Mouse (Mus musculus) liver, embryonic 13.5 days (tissue): ENCODE measurements at regions not wholly inside any gene's neighbourhood (a gene's known extent, or its start where the extent isn't known, plus 50 kb on each side); places are given as distances from the start of the nearest gene placed in this dataset.

Experiments used
- ATAC-seq: fragments of 200-750 bp; cut with Nextera tagmentation; 2 replicates; pipeline ENCODE4 v1.8.0; 2017; ENCODE audit warnings: low read depth, mild to moderate bottlenecking, moderate number of reproducible peaks, moderate library complexity
- DNase-seq: peaks from one replicate; pipeline ENCODE4 v3.0.0; 2022
- H3K27ac ChIP-seq: fragments of 300-500 bp; sonication (generic); 2 replicates; pipeline ENCODE4 v1.5.1; 2015; ENCODE audit warnings: moderate library complexity, mild to moderate bottlenecking, inconsistent platforms
- H3K27me3 ChIP-seq: fragments of 300-500 bp; sonication (generic); 2 replicates; pipeline ENCODE4 v1.6.1; 2015; ENCODE audit warnings: mild to moderate bottlenecking, inconsistent platforms
- H3K36me3 ChIP-seq: fragments of 300-500 bp; sonication (generic); 2 replicates; pipeline ENCODE4 v1.6.1; 2015; ENCODE audit warnings: mild to moderate bottlenecking, inconsistent platforms
- H3K4me1 ChIP-seq: fragments of 300-500 bp; sonication (generic); replicated peaks from 2 replicates; pipeline ENCODE4 v1.6.1; 2015; ENCODE audit warnings: inconsistent platforms
- H3K4me2 ChIP-seq: fragments of 300-500 bp; sonication (generic); 2 replicates; pipeline ENCODE4 v1.6.1; 2015; ENCODE audit warnings: inconsistent platforms, mild to moderate bottlenecking, moderate library complexity
- H3K4me3 ChIP-seq: fragments of 300-500 bp; sonication (generic); replicated peaks from 2 replicates; pipeline ENCODE4 v1.5.1; 2015; ENCODE audit warnings: mild to moderate bottlenecking, inconsistent platforms
- H3K9ac ChIP-seq: fragments of 300-500 bp; sonication (generic); 2 replicates; pipeline ENCODE4 v1.6.1; 2015; ENCODE audit warnings: mild to moderate bottlenecking, inconsistent platforms
- H3K9me3 ChIP-seq: fragments of 300-500 bp; sonication (generic); replicated peaks from 2 replicates; pipeline ENCODE4 v1.6.1; 2016; ENCODE audit warnings: inconsistent platforms
- WGBS: fragments of 180-500 bp; shearing (Covaris S2); methylation state at CpG from one replicate; pipeline ENCODE4 v1.1.7; 2015; ENCODE audit not compliant: insufficient replicate concordance; 5-methylcytosine and 5-hydroxymethylcytosine counted together

- no peak overlapping the region for H3K4me3 ChIP-seq
- H3K36me3 ChIP-seq, result no peaks in the 10 kb centered on the region
- no peak overlapping the region for H3K27ac ChIP-seq
- H3K27me3 ChIP-seq, result no peaks in the 10 kb centered on the region
- no peak overlapping the region for H3K4me2 ChIP-seq
- 38% methylated on average over 13 of the region's 13 CpGs for WGBS
- no peaks in the 10 kb centered on the region for H3K4me1 ChIP-seq
- ATAC-seq, result no peak
- H3K9me3 ChIP-seq, result 0 out of 2 replicates have a peak, but pooled peaks cover 3% of the 10 kb centered on the region
- H3K9ac ChIP-seq, result no peak overlapping the region
- DNase-seq, result no peak
Observed at GRCm38 (mm10) chr10:125798678-125799077, 167.3 kb upstream of the Lrig3 start.

DNA sequence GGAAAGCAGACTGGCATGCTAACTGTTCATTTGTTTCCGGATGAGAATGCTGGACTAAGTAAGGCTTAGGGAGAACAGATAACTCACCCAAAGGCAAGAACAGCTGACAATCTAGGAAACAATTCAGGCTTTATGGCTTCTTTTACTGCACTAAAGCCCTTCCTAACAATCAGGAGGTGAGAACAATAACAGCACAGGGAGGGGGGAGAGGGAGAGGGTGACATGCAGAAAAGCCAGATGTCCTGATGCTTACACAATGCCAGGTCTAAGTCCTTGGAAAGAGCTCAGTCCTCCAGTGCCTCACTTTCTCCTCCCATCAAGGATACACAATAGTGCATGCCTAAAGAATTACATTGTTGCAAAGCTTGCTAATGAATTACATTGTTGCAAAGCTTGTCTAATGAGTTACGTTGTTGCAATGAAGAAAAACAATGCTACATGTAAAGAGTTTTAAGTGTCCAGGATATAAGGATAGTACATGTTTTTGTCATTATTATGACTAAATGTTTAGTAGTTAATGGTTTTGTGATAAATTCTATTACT is 165.3 kb upstream of the Lrig3 start:
- H3K27me3 ChIP-seq, result no peaks in the 10 kb centered on the region
- no peak overlapping the region for H3K9ac ChIP-seq
- H3K4me1 ChIP-seq, result no peaks in the 10 kb centered on the region
- H3K36me3 ChIP-seq, result no peaks in the 10 kb centered on the region
- H3K4me3 ChIP-seq, result no peak overlapping the region
- H3K27ac ChIP-seq, result no peak overlapping the region
- no peaks in the 10 kb centered on the region for H3K9me3 ChIP-seq
- DNase-seq, result no peak
- no peak overlapping the region for H3K4me2 ChIP-seq
- WGBS, result 57% methylated on average over 2 of the region's 2 CpGs
- ATAC-seq, result no peak

DNA sequence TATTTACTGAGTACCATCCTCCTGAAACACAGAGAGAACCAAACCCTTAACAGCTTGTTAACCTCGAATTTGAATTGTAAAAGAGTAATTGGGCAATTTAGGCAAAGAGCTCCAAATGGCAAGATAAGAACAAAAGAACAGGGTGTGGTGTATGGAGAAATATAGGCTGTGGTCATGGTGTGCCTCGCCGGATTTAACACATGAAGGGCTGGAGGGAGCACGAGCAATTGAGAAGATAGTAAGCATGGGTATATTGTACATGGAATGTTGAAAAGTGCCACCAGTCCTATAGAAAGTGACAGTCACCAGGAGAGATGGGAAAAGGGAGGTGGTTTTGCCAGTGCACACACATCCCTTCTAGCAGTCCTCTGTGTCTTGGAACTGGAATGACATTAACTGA is 164.5 kb upstream of the Lrig3 start:
- no peak overlapping the region for H3K4me2 ChIP-seq
- WGBS, result 41% methylated on average over 4 of the region's 4 CpGs

GRCm38 (mm10) chr10:125802923-125803583 is 162.9 kb upstream of the Lrig3 start:
- ATAC-seq (no peak), DNase-seq (no peak)
- Histone ChIP-seq H3K36me3 (no peaks in the 10 kb centered on the region), H3K9me3 (no peaks in the 10 kb centered on the region), H3K4me1 (no peaks in the 10 kb centered on the region), H3K27me3 (no peaks in the 10 kb centered on the region), H3K4me2 (no peak overlapping the region), H3K27ac (no peak overlapping the region), H3K4me3 (no peak overlapping the region), H3K9ac (no peak overlapping the region)
- 79% methylated on average over 7 of the region's 7 CpGs for WGBS

More for the DNA sequence above, 164.5 kb upstream of the Lrig3 start:
- Histone ChIP-seq H3K4me1 (no peaks in the 10 kb centered on the region), H3K36me3 (no peaks in the 10 kb centered on the region), H3K27me3 (no peaks in the 10 kb centered on the region), H3K27ac (no peak overlapping the region), H3K9ac (no peak overlapping the region), H3K9me3 (no peaks in the 10 kb centered on the region), H3K4me3 (no peak overlapping the region)
- ATAC-seq (no peak), DNase-seq (no peak)

- H3K4me3 ChIP-seq, result no peak overlapping the region
- DNase-seq, result no peak
- H3K9me3 ChIP-seq, result no peaks in the 10 kb centered on the region
- no peaks in the 10 kb centered on the region for H3K36me3 ChIP-seq
- 78% methylated on average over 8 of the region's 8 CpGs for WGBS
- no peaks in the 10 kb centered on the region for H3K4me1 ChIP-seq
- ATAC-seq, result no peak
- H3K27me3 ChIP-seq, result no peaks in the 10 kb centered on the region
- H3K4me2 ChIP-seq, result no peak overlapping the region
- no peak overlapping the region for H3K9ac ChIP-seq
- H3K27ac ChIP-seq, result no peak overlapping the region
Observed at GRCm38 (mm10) chr10:125809763-125810361, 156.1 kb upstream of the Lrig3 start.

DNA sequence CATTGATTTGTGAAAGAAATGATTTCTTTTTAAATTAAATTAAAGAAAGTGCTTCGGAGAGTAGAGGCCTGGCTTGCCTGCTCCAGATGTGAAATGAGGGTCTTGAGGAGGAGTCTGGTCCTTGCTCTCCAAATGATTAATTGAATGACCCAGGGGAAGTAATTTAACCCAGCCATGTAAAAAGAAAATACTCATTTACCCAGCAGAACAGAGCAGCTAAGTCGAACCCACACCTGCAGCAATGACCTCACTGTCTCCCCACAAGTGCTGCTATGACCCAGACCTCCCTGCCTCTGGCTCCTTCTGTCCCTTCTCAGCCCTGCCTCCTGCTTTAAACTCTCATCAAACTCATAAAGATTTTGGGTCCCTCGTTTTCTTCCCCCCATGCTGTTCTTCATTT is 155.4 kb upstream of the Lrig3 start:
- H3K27ac ChIP-seq, result no peak overlapping the region
- DNase-seq, result no peak
- ATAC-seq, result no peak

DNA sequence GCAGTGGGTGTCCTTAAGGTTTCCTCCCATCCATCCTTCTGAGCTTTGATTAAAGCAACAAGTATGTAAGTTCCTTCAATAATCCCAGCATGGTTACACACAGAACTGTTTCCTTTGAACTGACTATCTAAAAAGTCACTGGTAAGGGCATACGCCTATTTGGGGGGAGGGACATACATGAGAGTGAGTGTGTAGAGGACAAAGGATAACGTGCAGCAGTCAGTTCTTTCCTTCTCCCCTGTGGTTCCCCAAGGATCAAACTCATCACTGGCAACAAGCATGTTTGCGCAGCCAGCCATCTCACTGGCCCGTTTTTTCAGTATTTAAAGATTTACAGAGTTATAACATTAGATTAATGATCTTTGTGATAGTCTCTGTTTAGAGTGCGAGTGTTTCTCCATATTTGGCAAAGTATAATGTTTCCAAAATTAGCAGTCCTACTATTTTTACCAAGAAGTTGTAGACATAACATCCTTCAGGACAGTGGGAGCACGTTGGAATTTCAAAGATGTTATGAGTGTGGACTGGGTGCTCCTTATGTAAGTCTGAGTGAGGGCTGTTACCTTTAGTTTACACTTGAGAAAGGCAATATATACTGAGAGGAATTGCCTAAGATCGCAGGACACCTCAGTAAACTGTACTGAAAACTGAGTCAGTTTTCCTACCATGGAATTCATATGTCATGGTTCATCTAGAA is 151.6 kb upstream of the Lrig3 start:
- ATAC-seq (no peak), DNase-seq (no peak)
- H3K4me1 ChIP-seq, result no peaks in the 10 kb centered on the region
- H3K36me3 ChIP-seq, result no peaks in the 10 kb centered on the region
- no peaks in the 10 kb centered on the region for H3K9me3 ChIP-seq
- 63% methylated on average over 7 of the region's 7 CpGs for WGBS
- H3K4me3 ChIP-seq, result no peak overlapping the region
- H3K27me3 ChIP-seq, result no peaks in the 10 kb centered on the region
- H3K27ac ChIP-seq, result no peak overlapping the region
- H3K4me2 ChIP-seq, result no peak overlapping the region
- H3K9ac ChIP-seq, result no peak overlapping the region

More for the DNA sequence above, 155.4 kb upstream of the Lrig3 start:
- no peaks in the 10 kb centered on the region for H3K27me3 ChIP-seq
- no peak overlapping the region for H3K4me3 ChIP-seq
- H3K9ac ChIP-seq, result no peak overlapping the region
- no peak overlapping the region for H3K4me2 ChIP-seq
- H3K4me1 ChIP-seq, result no peaks in the 10 kb centered on the region
- H3K36me3 ChIP-seq, result no peaks in the 10 kb centered on the region
- no peaks in the 10 kb centered on the region for H3K9me3 ChIP-seq
- WGBS, result 38% methylated on average over 3 of the region's 3 CpGs

DNA sequence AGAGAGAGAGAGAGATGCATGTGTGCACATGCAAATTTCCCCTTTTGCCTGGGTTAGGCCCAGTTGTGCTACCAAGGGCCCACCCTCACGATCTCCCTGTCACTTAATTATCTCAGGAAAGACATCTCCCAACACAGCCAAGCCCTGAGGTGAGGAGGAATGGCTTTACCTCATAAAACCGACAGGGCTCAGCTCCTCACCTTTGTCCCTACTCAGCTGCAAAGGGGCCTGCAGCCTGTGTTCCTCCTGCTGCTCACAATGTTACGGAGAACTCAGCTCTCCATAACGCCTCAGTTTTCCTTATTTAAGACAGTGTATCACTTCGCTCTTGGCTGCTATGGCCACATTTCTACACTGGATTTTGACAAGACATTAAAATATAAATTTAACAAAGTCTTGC is 133.8 kb upstream of the Lrig3 start:
- no peak for DNase-seq
- ATAC-seq, result no peak
- H3K4me3 ChIP-seq, result no peak overlapping the region
- no peak overlapping the region for H3K4me2 ChIP-seq
- 54% methylated on average over 5 of the region's 5 CpGs for WGBS
- H3K27me3 ChIP-seq, result no peaks in the 10 kb centered on the region
- H3K4me1 ChIP-seq, result no peaks in the 10 kb centered on the region
- no peak overlapping the region for H3K9ac ChIP-seq
- no peak overlapping the region for H3K27ac ChIP-seq
- H3K36me3 ChIP-seq, result no peaks in the 10 kb centered on the region
- H3K9me3 ChIP-seq, result no peaks in the 10 kb centered on the region; the same call in 1 of the 2 replicates

GRCm38 (mm10) chr10:125832764-125833163 is 133.2 kb upstream of the Lrig3 start:
- H3K27ac ChIP-seq, result no peak overlapping the region
- DNase-seq, result no peak
- WGBS, result 71% methylated on average over 7 of the region's 7 CpGs

DNA sequence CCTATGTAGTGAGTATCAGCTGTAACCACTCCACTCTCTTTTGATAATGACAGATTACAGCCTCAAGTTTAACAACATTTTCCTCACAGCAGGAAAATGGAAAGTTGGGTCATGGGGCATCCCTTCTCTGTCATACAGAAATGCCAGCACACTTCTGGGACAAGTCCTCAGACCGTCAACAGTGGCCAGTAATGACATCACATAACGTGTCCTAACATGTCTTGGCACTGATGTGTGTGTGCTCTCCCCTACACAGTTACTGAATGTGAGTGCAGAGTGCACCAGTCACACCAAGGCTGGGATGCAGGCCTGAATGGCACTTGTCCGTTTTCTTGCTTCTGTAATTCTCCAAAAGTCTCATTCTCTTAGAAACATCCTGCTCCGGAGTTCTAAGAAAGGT is 132.0 kb upstream of the Lrig3 start:
- H3K9me3 ChIP-seq, result no peaks in the 10 kb centered on the region; the same call in 1 of the 2 replicates
- 68% methylated on average over 4 of the region's 4 CpGs for WGBS
- no peak for ATAC-seq

More at GRCm38 (mm10) chr10:125832764-125833163, 133.2 kb upstream of the Lrig3 start:
- H3K4me2 ChIP-seq, result no peak overlapping the region
- H3K36me3 ChIP-seq, result no peaks in the 10 kb centered on the region
- H3K9me3 ChIP-seq, result no peaks in the 10 kb centered on the region; the same call in 1 of the 2 replicates
- ATAC-seq, result no peak
- H3K27me3 ChIP-seq, result no peaks in the 10 kb centered on the region
- no peaks in the 10 kb centered on the region for H3K4me1 ChIP-seq
- H3K9ac ChIP-seq, result no peak overlapping the region
- no peak overlapping the region for H3K4me3 ChIP-seq

DNA sequence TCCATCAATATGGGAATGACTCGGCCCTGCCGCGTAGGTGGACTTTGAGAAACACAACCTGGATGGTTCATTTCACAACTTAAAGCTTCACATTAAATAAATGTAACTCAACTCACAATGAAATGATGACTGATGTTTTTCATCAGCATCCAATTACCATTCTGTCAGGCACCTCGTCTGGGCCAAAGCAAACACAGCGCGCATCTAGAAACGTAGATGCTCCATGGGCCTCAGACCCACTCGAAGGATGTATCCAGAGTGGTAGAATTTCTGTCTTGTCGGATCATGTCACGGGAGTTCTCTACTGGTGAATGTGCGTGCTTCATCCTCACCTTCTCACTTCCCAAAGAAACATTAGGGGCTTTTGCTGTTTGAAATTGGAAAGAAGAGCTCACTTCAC is 127.0 kb upstream of the Lrig3 start:
- WGBS, result 64% methylated on average over 11 of the region's 11 CpGs

More for the DNA sequence above, 132.0 kb upstream of the Lrig3 start:
- Histone ChIP-seq H3K4me2 (no peak overlapping the region), H3K9ac (no peak overlapping the region), H3K36me3 (no peaks in the 10 kb centered on the region), H3K4me3 (no peak overlapping the region), H3K27ac (no peak overlapping the region), H3K27me3 (no peaks in the 10 kb centered on the region), H3K4me1 (0 out of 2 replicates have a peak, but pooled peaks cover 3% of the 10 kb centered on the region)
- no peak for DNase-seq

More for the DNA sequence above, 127.0 kb upstream of the Lrig3 start:
- H3K27ac ChIP-seq, result no peak overlapping the region
- H3K9ac ChIP-seq, result no peak overlapping the region
- no peak overlapping the region for H3K4me2 ChIP-seq
- 0 out of 2 replicates have a peak, but pooled peaks cover 3% of the 10 kb centered on the region for H3K4me1 ChIP-seq
- no peaks in the 10 kb centered on the region; the same call in 1 of the 2 replicates for H3K9me3 ChIP-seq
- H3K27me3 ChIP-seq, result no peaks in the 10 kb centered on the region
- no peak for DNase-seq
- H3K4me3 ChIP-seq, result no peak overlapping the region
- ATAC-seq, result no peak
- no peaks in the 10 kb centered on the region for H3K36me3 ChIP-seq
